Mouse (Mus musculus) kidney, adult 2 months (tissue): ENCODE data around the gene Cyth2.

Source experiments
- CTCF ChIP-seq: fragments of 200-500 bp; conservative IDR thresholded peaks from 2 replicates; pipeline ENCODE4 v1.5.1; 2011; ENCODE audit warnings: low read depth, mild to moderate bottlenecking, control low read depth, low read length, moderate library complexity, mixed read lengths; ENCODE audit not compliant: insufficient read depth, insufficient read length
- POLR2A ChIP-seq: fragments of 200-500 bp; IDR thresholded peaks from one replicate; pipeline ENCODE4 v1.6.1; 2011; ENCODE audit warnings: low read depth, low read length, control low read depth

DNA sequence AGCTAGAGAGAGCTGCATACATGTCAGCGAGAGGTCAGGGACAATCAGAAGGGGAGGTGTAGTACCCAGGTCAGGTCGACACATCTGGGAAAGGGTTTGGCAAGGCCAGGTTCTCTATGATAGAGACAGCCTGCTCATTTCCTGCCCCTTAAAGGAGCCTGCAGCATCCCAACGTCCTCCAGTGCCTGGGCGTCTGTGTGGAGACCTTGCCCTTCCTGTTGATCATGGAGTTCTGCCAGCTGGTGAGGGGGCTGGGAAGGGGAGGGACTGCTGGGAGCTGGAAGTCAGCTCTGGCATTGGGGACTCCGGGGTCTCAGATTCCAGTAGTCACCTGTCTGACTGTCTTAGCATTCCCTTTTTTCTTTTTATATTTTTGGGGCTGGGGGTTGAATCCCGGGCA lies 23.7 kb downstream of the Cyth2 start:
- TF ChIP-seq CTCF: no peak
- TF ChIP-seq POLR2A: no peak
